Mouse (Mus musculus) embryonic fibroblast, embryonic 13.5 days (primary cell): ENCODE measurements around the gene Cct8l1.

Experiments used
- CTCF ChIP-seq: IDR thresholded peaks from 2 replicates; pipeline ENCODE4 v1.5.1; 2011; ENCODE audit warnings: mild to moderate bottlenecking, control low read depth, low read length, moderate library complexity, borderline replicate concordance; ENCODE audit not compliant: insufficient read depth
- POLR2A ChIP-seq: IDR thresholded peaks from 2 replicates; pipeline ENCODE4 v1.6.1; 2011; ENCODE audit warnings: low read depth, mild to moderate bottlenecking, control low read depth, low read length, moderate library complexity

- TF ChIP-seq CTCF (no peak), POLR2A (no peak)
These were observed 5.6 kb downstream of the Cct8l1 start for GRCm38 (mm10) chr5:25521461-25521860.
